Mouse (Mus musculus) kidney, postnatal 25 days (tissue): Measurements from ENCODE around the gene Jagn1.

Experiments
- DNase-seq, 2 experiments: peaks; one replicate each; pipeline ENCODE4 v3.0.0; 2021; ENCODE audit warnings: mixed read lengths in 2 of 2

Jagn1 gene

GRCm38 (mm10) chr6:113478906-113479305, 36.5 kb downstream of the Jagn1 start:
- peak in 1 of 2 experiments; percentile 74 for DNase-seq

GRCm38 (mm10) chr6:113480555-113481373, 38.4 kb downstream of the Jagn1 start:
- DNase-seq = peak; percentile 47 to 72

GRCm38 (mm10) chr6:113482477-113483099, 40.2 kb downstream of the Jagn1 start:
- peak; percentile 43 to 70 for DNase-seq

GRCm38 (mm10) chr6:113483100-113483615, 40.8 kb downstream of the Jagn1 start, which contains the start of gene Creld1:
Gene Creld1 (plus strand): TSS chr6:113483297.
- peak; percentile 98 to 99 for DNase-seq

- DNase-seq = peak in 1 of 2 experiments; percentile 60
Observed at GRCm38 (mm10) chr6:113483729-113484128, 41.4 kb downstream of the Jagn1 start.

- DNase-seq = peak; percentile 45 to 71
Observed at GRCm38 (mm10) chr6:113487125-113487576, 44.8 kb downstream of the Jagn1 start.

GRCm38 (mm10) chr6:113489410-113489809, 47.0 kb downstream of the Jagn1 start:
- DNase-seq = no peak

- DNase-seq = no peak
Observed at GRCm38 (mm10) chr6:113492101-113492864, 49.9 kb downstream of the Jagn1 start.

- peak; percentile 79 to 90 for DNase-seq
Observed at GRCm38 (mm10) chr6:113494258-113494788, 52.0 kb downstream of the Jagn1 start.

GRCm38 (mm10) chr6:113495071-113495675, 52.8 kb downstream of the Jagn1 start:
- no peak for DNase-seq
